Mouse (Mus musculus) embryo, embryonic 10 days (tissue): ENCODE results near the gene Gm3012.
"Not testable (repeated sequence)": the region's sequence is repeated elsewhere in the genome, so short reads cannot be mapped to it uniquely, and the experiment has no call there.

Source experiments
- DNase-seq: peaks from one replicate; pipeline ENCODE4 v3.0.0-alpha.2; 2015; ENCODE audit warnings: low spot score

The Gm3012 gene

GRCm38 (mm10) chr14:3634212-3634611 lies at the start of gene Gm3012:
Gene Gm3012, plus strand, starts transcription at chr14:3634512.
- DNase-seq = not testable (repeated sequence)

GRCm38 (mm10) chr14:3651730-3652129 lies 17.4 kb downstream of the Gm3012 start, which contains the start of gene Gm3020:
Gene Gm3020, plus strand, starts transcription at chr14:3652030.
- DNase-seq = not testable (repeated sequence)

GRCm38 (mm10) chr14:3688483-3688882 lies 54.2 kb downstream of the Gm3012 start, which contains the start of gene Gm3043:
Gene Gm3043, plus strand, starts transcription at chr14:3688783.
- DNase-seq = not testable (repeated sequence)
